Mouse (Mus musculus): Measurements from ENCODE around the gene Eepd1.

GRCm38 (mm10) chr9:25561143-25561542, 79.8 kb downstream of the Eepd1 start:
- TF ChIP-seq POLR2A (IDR thresholded peaks at IDR 0.05; ENCODE audit: control insufficient read depth, extremely low read depth, insufficient read depth, low read length, poor library complexity) (no peak), CTCF (IDR thresholded peaks at IDR 0.05; ENCODE audit: borderline replicate concordance, control insufficient read depth, extremely low read depth, insufficient read depth, low read length, poor library complexity) (no peak)

All from thymus, adult 2 months (tissue).